Mouse (Mus musculus) lung, adult 2 months (tissue): ENCODE data around the gene Ahsa2.

Experiments used
- CTCF ChIP-seq: fragments of 200-500 bp; IDR thresholded peaks from 2 replicates; pipeline ENCODE4 v1.5.1; 2011; ENCODE audit warnings: mild to moderate bottlenecking, low read length, control low read depth; ENCODE audit not compliant: insufficient read depth
- POLR2A ChIP-seq: fragments of 200-500 bp; IDR thresholded peaks from 2 replicates; pipeline ENCODE4 v1.6.1; 2011; ENCODE audit warnings: low read depth, mild to moderate bottlenecking, control low read depth, low read length, borderline replicate concordance; ENCODE audit errors: extremely low read depth

DNA sequence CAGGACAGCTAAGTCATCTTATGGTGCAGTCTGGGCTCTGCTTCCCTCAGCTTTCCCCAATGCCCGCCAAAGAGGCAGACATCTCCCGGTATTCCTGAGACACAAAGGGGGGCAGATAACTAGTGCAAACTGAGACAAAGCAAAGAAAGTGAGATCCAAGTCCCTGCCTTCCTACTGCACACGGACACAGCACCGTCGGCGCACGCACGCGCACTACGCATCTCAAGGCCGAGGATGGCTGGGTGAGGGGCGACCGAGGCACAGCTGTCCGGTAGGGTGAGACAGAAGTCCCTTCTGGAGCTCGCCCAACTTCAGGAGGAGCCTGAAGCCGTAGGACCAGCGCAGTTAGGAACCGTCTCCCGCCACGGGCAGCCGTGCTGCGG lies 504 bp downstream of the Ahsa2 start:
- TF ChIP-seq CTCF (no peak), POLR2A (no peak)
